Mouse (Mus musculus): ENCODE measurements around the gene Zfp655.

DNA sequence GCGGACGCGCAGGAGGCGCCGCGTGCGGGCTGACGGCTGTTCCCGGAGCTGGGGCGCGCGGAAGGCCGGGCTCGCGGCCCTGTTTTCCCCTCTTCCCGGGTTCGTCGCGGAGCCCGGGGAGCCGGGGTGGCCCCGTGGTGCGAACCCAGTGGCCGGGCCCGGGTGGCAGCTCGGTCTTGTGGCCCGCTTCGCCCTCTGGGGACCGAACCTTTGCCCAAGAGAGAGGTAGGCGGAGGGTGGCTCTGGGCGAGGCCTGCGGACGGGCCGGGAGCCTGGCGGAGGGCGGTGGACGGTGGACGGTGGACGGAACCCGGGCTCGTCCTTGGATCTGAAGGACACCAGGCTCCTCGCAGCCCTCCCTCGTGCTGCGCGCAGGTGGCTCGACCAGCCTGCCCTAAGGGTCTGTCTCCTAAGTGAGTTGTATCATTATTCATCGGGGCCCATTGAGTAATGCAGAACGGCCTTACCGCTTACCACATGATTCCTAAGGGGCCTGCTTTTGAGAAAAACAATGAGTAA, 437 bp downstream of the Zfp655 start:
- TF ChIP-seq CTCF (IDR thresholded peaks at IDR 0.05; ENCODE audit: borderline replicate concordance, extremely low read depth, insufficient read depth, insufficient read length), result no peak
- no peak for TF ChIP-seq POLR2A (IDR thresholded peaks at IDR 0.05; ENCODE audit: borderline replicate concordance, extremely low read depth, insufficient read depth, insufficient read length, poor library complexity, severe bottlenecking)

Measured in brain, embryonic 14.5 days (tissue).